In genomic region chr15:3954971-3955370, GRCm38 (mm10) we compare ENCODE assay signal across 19 mouse cellular contexts. TPM values are rescaled to one million over a fixed set of nuclear protein-coding genes. Genes with fewer than 3 reads are reported as not detected.
DNase-seq lines count a peak whose midpoint lies in the region; ATAC-seq and TF ChIP-seq lines count a peak whose summit lies in the region.
"Had no signal": no experiment of that assay in that cellular context is flagged by ENCODE, and none has a peak within 500 bp of the region (broad histone marks: within the 10 kb centered on the region; RNA-seq: fewer than 3 reads in every experiment).

No protein-coding gene starts in this region.

- no peak overlapping the region for H3K4me2 ChIP-seq in lung, postnatal 0 days (replicated peaks; ENCODE audit: low read depth, low read length)
- no peak overlapping the region for H3K4me2 ChIP-seq in hindbrain, embryonic 12.5 days (replicated peaks)
- H3K4me2 ChIP-seq: liver, embryonic 12.5 days had no signal

- no peaks in the 10 kb centered on the region for H3K36me3 ChIP-seq in lung, postnatal 0 days (ENCODE audit: insufficient read depth, low read length)
- H3K36me3 ChIP-seq in hindbrain, embryonic 12.5 days = no peaks in the 10 kb centered on the region
- no peaks in the 10 kb centered on the region for H3K36me3 ChIP-seq in embryonic facial prominence, embryonic 10.5 days (replicated peaks)
- H3K36me3 ChIP-seq: liver, embryonic 12.5 days had no signal

- H3K4me3 ChIP-seq in lung, postnatal 0 days (ENCODE audit: low read depth, low read length) = no peak overlapping the region
- no peak overlapping the region for H3K4me3 ChIP-seq in hindbrain, embryonic 12.5 days
- H3K4me3 ChIP-seq in embryonic facial prominence, embryonic 10.5 days = no peak overlapping the region
- H3K4me3 ChIP-seq: liver, embryonic 12.5 days had no signal

- no peak for DNase-seq in frontal cortex, postnatal 25 days (ENCODE audit: low spot score in 2 of 2)
- peak; percentile 10 for DNase-seq in lung, postnatal 25 days (ENCODE audit: low spot score)
- DNase-seq in lung, postnatal 0 days (ENCODE audit: low spot score) = no peak
- peak; percentile 13 for DNase-seq in adrenal gland, postnatal 25 days
- no peak for DNase-seq in embryonic facial prominence, embryonic 10.5 days (ENCODE audit: low spot score)
- DNase-seq: B cell, adult 2 months; cerebellum, adult 9-10 months; gastrocnemius, postnatal 10 days; heart, postnatal 14 days; kidney, adult 8-10 months; midbrain, embryonic 14.5 days; right cerebral cortex, postnatal 25 days; thymus, adult 18-20 months had no signal

- no peak for TF ChIP-seq CTCF in lung, postnatal 0 days (IDR thresholded peaks at IDR 0.05)

- no peaks in the 10 kb centered on the region for H3K4me1 ChIP-seq in lung, postnatal 0 days (ENCODE audit: insufficient read depth, low read depth, low read length)
- no peaks in the 10 kb centered on the region for H3K4me1 ChIP-seq in hindbrain, embryonic 12.5 days
- no peaks in the 10 kb centered on the region for H3K4me1 ChIP-seq in embryonic facial prominence, embryonic 10.5 days
- H3K4me1 ChIP-seq: liver, embryonic 12.5 days had no signal

- H3K9ac ChIP-seq in lung, postnatal 0 days (replicated peaks; ENCODE audit: low read depth) = no peak overlapping the region
- no peak overlapping the region for H3K9ac ChIP-seq in hindbrain, embryonic 12.5 days
- H3K9ac ChIP-seq: liver, embryonic 12.5 days had no signal

- no peak overlapping the region for H3K27ac ChIP-seq in lung, postnatal 0 days (ENCODE audit: low read length)
- no peak overlapping the region for H3K27ac ChIP-seq in hindbrain, embryonic 12.5 days
- no peak overlapping the region for H3K27ac ChIP-seq in embryonic facial prominence, embryonic 10.5 days (replicated peaks)
- H3K27ac ChIP-seq: liver, embryonic 12.5 days had no signal

- ATAC-seq in frontal cortex, adult (ENCODE audit: low TSS enrichment) = peak; percentile 59
- ATAC-seq in lung, postnatal 0 days = no peak
- peak; percentile 76 for ATAC-seq in megakaryocyte progenitor cell, adult 5-6 weeks (replicated peaks; ENCODE audit: poor library complexity)
- no peak for ATAC-seq in hindbrain, embryonic 12.5 days (ENCODE audit: low FRiP score)
- ATAC-seq: forebrain, embryonic 14.5 days; hindbrain, embryonic 16.5 days; liver, embryonic 12.5 days had no signal

- H3K9me3 ChIP-seq in lung, postnatal 0 days (ENCODE audit: low read length) = no peaks in the 10 kb centered on the region
- no peaks in the 10 kb centered on the region for H3K9me3 ChIP-seq in hindbrain, embryonic 12.5 days (replicated peaks)
- peaks cover 4% of the 10 kb centered on the region for H3K9me3 ChIP-seq in embryonic facial prominence, embryonic 10.5 days
- H3K9me3 ChIP-seq: liver, embryonic 12.5 days had no signal

- WGBS in lung, postnatal 0 days = 56% methylated on average over 2 of the region's 2 CpGs
- 79% methylated on average over 2 of the region's 2 CpGs for WGBS in hindbrain, embryonic 12.5 days
- WGBS in embryonic facial prominence, embryonic 10.5 days = 88% methylated on average over 2 of the region's 2 CpGs

- no peaks in the 10 kb centered on the region for H3K27me3 ChIP-seq in lung, postnatal 0 days (replicated peaks; ENCODE audit: insufficient read depth, low read length)
- H3K27me3 ChIP-seq in hindbrain, embryonic 12.5 days = no peaks in the 10 kb centered on the region
- H3K27me3 ChIP-seq in embryonic facial prominence, embryonic 10.5 days (replicated peaks; ENCODE audit: low read depth, poor library complexity, severe bottlenecking) = no peaks in the 10 kb centered on the region
- H3K27me3 ChIP-seq: liver, embryonic 12.5 days had no signal

- no peak for TF ChIP-seq EP300 in lung, postnatal 0 days (IDR thresholded peaks at IDR 0.05)

RNA-seq across cellular contexts. Expression of gene Fbxo4, which starts 24.4 kb away (rescaled TPM):
- polyA plus RNA-seq in lung, postnatal 0 days (2015; fragmentation: Nextera tagmentation; extraction: Ambion mirVana) = 21.6 and 23.0 TPM in 2 replicates
- total RNA-seq in adrenal gland, postnatal 25 days (2021) = 21.6 and 25.8 TPM in 2 replicates
- 8.8 and 10.7 TPM in 2 replicates for total RNA-seq in megakaryocyte progenitor cell, adult 5-6 weeks (2015)
- 7.8 and 9.2 TPM in 2 replicates for total RNA-seq in megakaryocyte progenitor cell, adult 5-6 weeks (2017)
- polyA plus RNA-seq in hindbrain, embryonic 12.5 days (2016; fragmentation: Nextera tagmentation; extraction: Ambion mirVana) = 9.0 and 9.8 TPM in 2 replicates
- polyA plus RNA-seq in embryonic facial prominence, embryonic 10.5 days (2016; fragmentation: Nextera tagmentation; extraction: Ambion mirVana) = 4.1 and 4.2 TPM in 2 replicates

RNA-seq across cellular contexts. Expression of gene AW549877, which starts 40.6 kb away (rescaled TPM):
- polyA plus RNA-seq in lung, postnatal 0 days (2015; fragmentation: Nextera tagmentation; extraction: Ambion mirVana) = 21.7 and 23.4 TPM in 2 replicates
- total RNA-seq in adrenal gland, postnatal 25 days (2021) = 51.8 and 72.3 TPM in 2 replicates
- total RNA-seq in megakaryocyte progenitor cell, adult 5-6 weeks (2015) = 32.1 and 35.4 TPM in 2 replicates
- total RNA-seq in megakaryocyte progenitor cell, adult 5-6 weeks (2017) = 6.7 and 9.9 TPM in 2 replicates
- polyA plus RNA-seq in hindbrain, embryonic 12.5 days (2016; fragmentation: Nextera tagmentation; extraction: Ambion mirVana) = 57.2 and 61.6 TPM in 2 replicates
- 35.0 and 35.5 TPM in 2 replicates for polyA plus RNA-seq in embryonic facial prominence, embryonic 10.5 days (2016; fragmentation: Nextera tagmentation; extraction: Ambion mirVana)

Comparison
In these comparisons a context has a peak if more than half of its experiments do, and no peak if none do; other contexts are left out.
1. DNase-seq: peak in lung, postnatal 25 days (single experiment) and adrenal gland, postnatal 25 days (single experiment); none in frontal cortex, postnatal 25 days (0 of 2), lung, postnatal 0 days (single experiment) and embryonic facial prominence, embryonic 10.5 days (single experiment).
2. ATAC-seq: peak in frontal cortex, adult (single experiment) and megakaryocyte progenitor cell, adult 5-6 weeks (single experiment); none in lung, postnatal 0 days (single experiment) and hindbrain, embryonic 12.5 days (single experiment).